Mouse (Mus musculus) E14TG2a.4 (cell line): ENCODE results near the gene Zyx.

Experiments
- H3K27me3 ChIP-seq: 2 replicates; pipeline ENCODE4 v1.6.1; 2014; ENCODE audit warnings: low read length, control low read depth; ENCODE audit not compliant: insufficient read depth
- H3K36me3 ChIP-seq: 2 replicates; pipeline ENCODE4 v1.6.1; 2014; ENCODE audit warnings: low read length, control low read depth; ENCODE audit not compliant: insufficient read depth
- H3K4me1 ChIP-seq: replicated peaks from 2 replicates; pipeline ENCODE4 v1.6.1; 2014; ENCODE audit warnings: low read depth, low read length, control low read depth
- H3K4me3 ChIP-seq: replicated peaks from 2 replicates; pipeline ENCODE4 v1.5.1; 2014; ENCODE audit warnings: mild to moderate bottlenecking, low read length
- H3K9me3 ChIP-seq: 2 replicates; pipeline ENCODE4 v1.6.1; 2014; ENCODE audit warnings: low read length, control low read depth
- CTCF ChIP-seq: conservative IDR thresholded peaks from 2 replicates; pipeline ENCODE4 v1.5.1; 2014; ENCODE audit warnings: low read length
- NANOG ChIP-seq: IDR thresholded peaks from 2 replicates; pipeline ENCODE4 v1.6.1; 2014; ENCODE audit warnings: borderline replicate concordance, low read length, mixed read lengths
- POU5F1 ChIP-seq: IDR thresholded peaks from 2 replicates; pipeline ENCODE4 v1.6.1; 2014; ENCODE audit warnings: low read length, borderline replicate concordance

Zyx gene

GRCm38 (mm10) chr6:42326509-42326908, 22.9 kb upstream of the Zyx start:
- TF ChIP-seq CTCF (no peak), NANOG (no peak), POU5F1 (no peak)
- Histone ChIP-seq H3K4me1 (peaks cover 23% of the 10 kb centered on the region), H3K9me3 (no peaks in the 10 kb centered on the region), H3K4me3 (no peak overlapping the region), H3K36me3 (no peaks in the 10 kb centered on the region), H3K27me3 (peaks cover 72% of the 10 kb centered on the region)

GRCm38 (mm10) chr6:42328757-42329156, 20.7 kb upstream of the Zyx start:
- TF ChIP-seq CTCF (no peak), POU5F1 (no peak), NANOG (no peak)
- Histone ChIP-seq H3K4me1 (peaks cover 12% of the 10 kb centered on the region), H3K4me3 (no peak overlapping the region), H3K36me3 (no peaks in the 10 kb centered on the region), H3K27me3 (peaks cover 57% of the 10 kb centered on the region), H3K9me3 (no peaks in the 10 kb centered on the region; the same call in 1 of the 2 replicates)

GRCm38 (mm10) chr6:42330216-42330615, 19.2 kb upstream of the Zyx start:
- H3K4me3 ChIP-seq = no peak overlapping the region
- no peaks in the 10 kb centered on the region for H3K36me3 ChIP-seq
- peaks cover 48% of the 10 kb centered on the region for H3K27me3 ChIP-seq
- TF ChIP-seq NANOG = no peak
- TF ChIP-seq POU5F1 = no peak
- TF ChIP-seq CTCF = no peak
- H3K9me3 ChIP-seq = no peaks in the 10 kb centered on the region; the same call in 1 of the 2 replicates
- peaks cover 4% of the 10 kb centered on the region; the same call in 1 of the 2 replicates for H3K4me1 ChIP-seq

GRCm38 (mm10) chr6:42330946-42331345, 18.5 kb upstream of the Zyx start:
- Histone ChIP-seq H3K4me1 (no peaks in the 10 kb centered on the region), H3K9me3 (no peaks in the 10 kb centered on the region; the same call in 1 of the 2 replicates), H3K4me3 (no peak overlapping the region), H3K27me3 (peaks cover 41% of the 10 kb centered on the region), H3K36me3 (no peaks in the 10 kb centered on the region)
- TF ChIP-seq POU5F1 (no peak), CTCF (no peak), NANOG (no peak)

- TF ChIP-seq NANOG (no peak), CTCF (no peak)
- Histone ChIP-seq H3K4me3 (no peak overlapping the region), H3K9me3 (no peaks in the 10 kb centered on the region), H3K4me1 (peaks cover 10% of the 10 kb centered on the region), H3K36me3 (no peaks in the 10 kb centered on the region), H3K27me3 (peaks cover 9% of the 10 kb centered on the region; the same call in 1 of the 2 replicates)
Measured at GRCm38 (mm10) chr6:42339189-42339588, 10.2 kb upstream of the Zyx start.

- H3K4me3 ChIP-seq = no peak overlapping the region
- H3K4me1 ChIP-seq = peaks cover 10% of the 10 kb centered on the region
- H3K27me3 ChIP-seq = peaks cover 8% of the 10 kb centered on the region; the same call in 1 of the 2 replicates
- no peaks in the 10 kb centered on the region for H3K9me3 ChIP-seq
- no peak for TF ChIP-seq NANOG
- TF ChIP-seq POU5F1 = no peak
- TF ChIP-seq CTCF = no peak
- H3K36me3 ChIP-seq = no peaks in the 10 kb centered on the region
Measured at GRCm38 (mm10) chr6:42339981-42340380, 9.4 kb upstream of the Zyx start.

GRCm38 (mm10) chr6:42342171-42342570, 7.3 kb upstream of the Zyx start:
- H3K27me3 ChIP-seq = peaks cover 8% of the 10 kb centered on the region; the same call in 1 of the 2 replicates
- TF ChIP-seq NANOG (no peak), CTCF (no peak), POU5F1 (no peak)
- peaks cover 10% of the 10 kb centered on the region for H3K4me1 ChIP-seq
- no peak overlapping the region for H3K4me3 ChIP-seq
- no peaks in the 10 kb centered on the region for H3K36me3 ChIP-seq
- H3K9me3 ChIP-seq = no peaks in the 10 kb centered on the region

- TF ChIP-seq POU5F1 (no peak), NANOG (no peak), CTCF (no peak)
- no peaks in the 10 kb centered on the region for H3K36me3 ChIP-seq
- peaks cover 12% of the 10 kb centered on the region for H3K4me1 ChIP-seq
- H3K27me3 ChIP-seq = peaks cover 15% of the 10 kb centered on the region
- H3K9me3 ChIP-seq = no peaks in the 10 kb centered on the region
- H3K4me3 ChIP-seq = no peak overlapping the region
Measured at GRCm38 (mm10) chr6:42343361-42344120, 5.9 kb upstream of the Zyx start.

- Histone ChIP-seq H3K4me3 (no peak overlapping the region), H3K4me1 (peaks cover 19% of the 10 kb centered on the region), H3K36me3 (no peaks in the 10 kb centered on the region), H3K27me3 (peaks cover 21% of the 10 kb centered on the region), H3K9me3 (no peaks in the 10 kb centered on the region)
- no peak for TF ChIP-seq CTCF
- no peak for TF ChIP-seq NANOG
- no peak for TF ChIP-seq POU5F1
Measured at GRCm38 (mm10) chr6:42344255-42344654, 5.2 kb upstream of the Zyx start.
